Mouse (Mus musculus): Measurements from ENCODE around the gene Cnep1r1.

DNA sequence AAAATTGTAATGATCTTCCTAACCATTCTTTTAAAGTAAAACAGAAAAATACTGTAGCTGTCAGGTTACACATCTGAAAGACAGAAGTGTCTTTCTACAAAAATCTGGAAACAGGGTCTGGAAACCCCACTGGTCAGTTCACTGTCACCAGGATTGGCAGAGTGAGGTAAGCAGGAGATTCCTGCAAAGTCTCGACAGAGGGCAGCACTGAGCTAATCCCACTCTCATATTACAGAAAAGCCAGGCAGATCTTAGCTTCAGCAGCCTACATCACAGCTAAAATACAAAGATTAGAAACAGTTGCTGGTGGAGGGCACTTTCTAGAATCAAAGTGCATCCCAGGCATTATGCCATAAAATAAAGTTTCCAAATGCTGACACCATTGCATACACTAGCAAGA is 19.0 kb upstream of the Cnep1r1 start:
- TF ChIP-seq POLR2A (IDR thresholded peaks at IDR 0.05; ENCODE audit: extremely low read depth, insufficient read depth, low read length) (no peak), CTCF (IDR thresholded peaks at IDR 0.05; ENCODE audit: extremely low read depth, insufficient read depth, low read length) (peak; percentile 68)
